Mouse (Mus musculus) hindbrain, embryonic 12.5 days (tissue): Measurements from ENCODE around the gene Setd2. TPM values are rescaled to one million over a fixed set of nuclear protein-coding genes. Genes with fewer than 3 reads are reported as not detected.

Experiments used
- ATAC-seq: fragments of 200-750 bp; cut with Nextera tagmentation; 2 replicates; pipeline ENCODE4 v1.8.0; 2017; ENCODE audit warnings: moderate TSS enrichment; ENCODE audit not compliant: low FRiP score
- H3K27ac ChIP-seq: fragments of 300-500 bp; sonication (generic); 2 replicates; pipeline ENCODE4 v1.5.1; 2016; ENCODE audit warnings: mild to moderate bottlenecking
- H3K27me3 ChIP-seq: fragments of 300-500 bp; sonication (generic); 2 replicates; pipeline ENCODE4 v1.6.1; 2016; ENCODE audit warnings: mild to moderate bottlenecking
- H3K36me3 ChIP-seq: fragments of 300-500 bp; sonication (generic); 2 replicates; pipeline ENCODE4 v1.6.1; 2016; ENCODE audit warnings: mild to moderate bottlenecking
- H3K4me1 ChIP-seq: fragments of 300-500 bp; sonication (generic); 2 replicates; pipeline ENCODE4 v1.6.1; 2016
- H3K4me2 ChIP-seq: fragments of 300-500 bp; sonication (generic); replicated peaks from 2 replicates; pipeline ENCODE4 v1.6.1; 2016; ENCODE audit warnings: mild to moderate bottlenecking
- H3K4me3 ChIP-seq: fragments of 300-500 bp; sonication (generic); 2 replicates; pipeline ENCODE4 v1.5.1; 2016; ENCODE audit warnings: mild to moderate bottlenecking
- H3K9ac ChIP-seq: fragments of 300-500 bp; sonication (generic); 2 replicates; pipeline ENCODE4 v1.6.1; 2016; ENCODE audit warnings: mild to moderate bottlenecking, moderate library complexity
- H3K9me3 ChIP-seq: fragments of 300-500 bp; sonication (generic); replicated peaks from 2 replicates; pipeline ENCODE4 v1.6.1; 2016; ENCODE audit warnings: mild to moderate bottlenecking
- WGBS: fragments of 180-500 bp; shearing (Covaris S2); methylation state at CpG from one replicate; pipeline ENCODE4 v1.1.7; 2016; 5-methylcytosine and 5-hydroxymethylcytosine counted together
- polyA plus RNA-seq: library from polyadenylated mRNA; unstranded; fragments of >200 nt; fragmentation: Nextera tagmentation; extraction: Ambion mirVana; gene quantifications from 2 replicates; pipeline ENCODE4 v1.2.1, GENCODE M21; 2016

The Setd2 gene
- polyA plus RNA-seq, 1 experiment from 2014 or later = 49.7 TPM

- no peak for ATAC-seq
- 89% methylated on average over 4 of the region's 4 CpGs for WGBS
- H3K27ac ChIP-seq = no peak overlapping the region
These were observed 9.6 kb downstream of the Setd2 start for GRCm38 (mm10) chr9:110541988-110542387.

DNA sequence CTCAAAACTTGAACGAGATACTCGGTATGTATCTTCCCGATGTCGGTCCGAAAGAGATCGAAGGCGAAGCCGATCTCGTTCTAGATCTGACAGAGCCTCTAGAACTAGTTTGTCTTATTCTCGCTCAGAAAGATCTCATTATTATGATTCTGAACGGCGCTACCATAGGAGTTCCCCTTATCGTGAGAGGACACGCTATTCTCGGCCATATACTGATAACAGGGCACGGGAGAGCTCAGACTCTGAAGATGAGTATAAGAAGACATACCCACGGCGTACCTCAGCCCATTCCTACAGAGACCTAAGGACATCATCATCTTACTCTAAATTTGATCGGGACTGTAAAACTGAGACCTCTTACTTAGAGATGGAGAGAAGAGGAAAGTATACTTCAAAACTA, 15.9 kb downstream of the Setd2 start:
- Histone ChIP-seq H3K4me3 (no peak overlapping the region), H3K27ac (no peak overlapping the region), H3K4me2 (no peak overlapping the region), H3K9ac (no peak overlapping the region), H3K36me3 (peaks cover 57% of the 10 kb centered on the region), H3K27me3 (no peaks in the 10 kb centered on the region), H3K4me1 (no peaks in the 10 kb centered on the region), H3K9me3 (no peaks in the 10 kb centered on the region)
- ATAC-seq = no peak
- WGBS = 98% methylated on average over 19 of the region's 19 CpGs

More at GRCm38 (mm10) chr9:110541988-110542387, 9.6 kb downstream of the Setd2 start:
- Histone ChIP-seq H3K4me3 (no peak overlapping the region), H3K9ac (no peak overlapping the region), H3K9me3 (no peaks in the 10 kb centered on the region), H3K4me2 (no peak overlapping the region), H3K4me1 (no peaks in the 10 kb centered on the region), H3K36me3 (no peaks in the 10 kb centered on the region), H3K27me3 (no peaks in the 10 kb centered on the region)

GRCm38 (mm10) chr9:110568309-110568708, 35.9 kb downstream of the Setd2 start:
- ATAC-seq = no peak
- Histone ChIP-seq H3K4me2 (no peak overlapping the region), H3K4me1 (no peaks in the 10 kb centered on the region), H3K4me3 (no peak overlapping the region), H3K27ac (no peak overlapping the region), H3K9me3 (no peaks in the 10 kb centered on the region), H3K27me3 (no peaks in the 10 kb centered on the region), H3K36me3 (peaks cover 65% of the 10 kb centered on the region), H3K9ac (no peak overlapping the region)

DNA sequence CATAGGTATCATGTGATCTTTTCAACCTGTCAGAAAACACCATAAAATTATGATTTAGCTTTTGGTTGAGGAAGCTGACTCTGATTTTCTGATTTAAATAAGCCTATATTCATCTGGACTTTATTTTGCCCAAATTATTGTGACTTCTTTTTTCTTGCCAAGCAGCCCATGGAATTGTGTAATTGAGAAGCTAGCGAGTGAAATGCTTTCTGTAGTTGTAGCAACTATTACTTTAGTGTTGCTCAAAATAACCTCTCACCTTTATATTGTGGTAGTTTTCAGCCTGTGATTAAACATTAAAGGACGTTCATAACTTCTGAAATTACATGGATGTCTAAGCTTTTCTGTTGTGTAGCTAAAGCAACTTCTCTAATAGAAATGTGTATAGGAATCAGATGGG, 49.8 kb downstream of the Setd2 start:
- peaks cover 15% of the 10 kb centered on the region; the same call in 1 of the 2 replicates for H3K36me3 ChIP-seq
- H3K27me3 ChIP-seq = no peaks in the 10 kb centered on the region
- H3K4me2 ChIP-seq = no peak overlapping the region
- no peak for ATAC-seq
- H3K4me3 ChIP-seq = no peak overlapping the region
- no peak overlapping the region for H3K27ac ChIP-seq
- no peak overlapping the region for H3K9ac ChIP-seq
- H3K4me1 ChIP-seq = no peaks in the 10 kb centered on the region
- WGBS = 87% methylated on average over 2 of the region's 2 CpGs
- H3K9me3 ChIP-seq = no peaks in the 10 kb centered on the region

- no peaks in the 10 kb centered on the region for H3K9me3 ChIP-seq
- no peak overlapping the region for H3K27ac ChIP-seq
- ATAC-seq = no peak
- 93% methylated on average over 1 of the region's 1 CpGs for WGBS
- H3K4me3 ChIP-seq = no peak overlapping the region
- H3K27me3 ChIP-seq = no peaks in the 10 kb centered on the region
- H3K36me3 ChIP-seq = peaks cover 14% of the 10 kb centered on the region; the same call in 1 of the 2 replicates
- H3K4me1 ChIP-seq = no peaks in the 10 kb centered on the region
- H3K4me2 ChIP-seq = no peak overlapping the region
- no peak overlapping the region for H3K9ac ChIP-seq
These were observed 51.1 kb downstream of the Setd2 start for GRCm38 (mm10) chr9:110583521-110583920.

- Histone ChIP-seq H3K9me3 (no peaks in the 10 kb centered on the region), H3K27me3 (no peaks in the 10 kb centered on the region), H3K4me1 (no peaks in the 10 kb centered on the region), H3K36me3 (peaks cover 48% of the 10 kb centered on the region), H3K9ac (no peak overlapping the region), H3K27ac (no peak overlapping the region), H3K4me2 (no peak overlapping the region), H3K4me3 (no peak overlapping the region)
- WGBS = 91% methylated on average over 3 of the region's 3 CpGs
- ATAC-seq = no peak
These were observed 79.1 kb downstream of the Setd2 start for GRCm38 (mm10) chr9:110611471-110611870.

- Histone ChIP-seq H3K9ac (no peak overlapping the region), H3K9me3 (no peaks in the 10 kb centered on the region), H3K27ac (no peak overlapping the region), H3K27me3 (no peaks in the 10 kb centered on the region), H3K4me1 (no peaks in the 10 kb centered on the region), H3K4me2 (no peak overlapping the region), H3K4me3 (no peak overlapping the region), H3K36me3 (peaks cover 78% of the 10 kb centered on the region)
- WGBS = 92% methylated on average over 3 of the region's 3 CpGs
- no peak for ATAC-seq
These were observed 84.7 kb downstream of the Setd2 start for GRCm38 (mm10) chr9:110617081-110617480.

DNA sequence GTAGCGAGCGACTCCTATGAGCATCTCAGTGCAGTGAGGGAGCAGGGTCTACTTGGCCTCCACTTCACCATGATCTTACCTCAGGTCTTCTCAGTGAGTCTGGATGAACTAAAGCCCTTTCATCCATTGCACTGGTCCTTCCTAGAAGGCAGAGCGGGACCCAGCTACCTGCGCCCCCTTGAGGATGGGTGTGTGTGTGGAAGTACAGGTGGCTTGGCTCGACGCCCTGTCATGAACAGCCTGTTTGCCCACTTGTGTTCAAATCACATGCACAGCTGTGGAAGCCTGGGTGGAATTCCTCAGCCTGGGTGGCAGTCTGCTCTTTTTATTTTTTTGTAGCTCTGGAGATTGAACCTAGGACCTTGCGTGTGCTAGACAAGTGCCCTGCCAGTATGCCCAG, 87.8 kb downstream of the Setd2 start:
- H3K4me2 ChIP-seq = no peak overlapping the region
- WGBS = 92% methylated on average over 7 of the region's 7 CpGs
- no peak overlapping the region for H3K27ac ChIP-seq
- H3K9ac ChIP-seq = no peak overlapping the region
- H3K9me3 ChIP-seq = no peaks in the 10 kb centered on the region
- no peak overlapping the region for H3K4me3 ChIP-seq
- H3K4me1 ChIP-seq = peaks cover 14% of the 10 kb centered on the region
- ATAC-seq = no peak
- H3K27me3 ChIP-seq = no peaks in the 10 kb centered on the region
- peaks cover 67% of the 10 kb centered on the region for H3K36me3 ChIP-seq

- H3K27ac ChIP-seq = no peak overlapping the region
- peaks cover 19% of the 10 kb centered on the region for H3K4me1 ChIP-seq
- peaks cover 62% of the 10 kb centered on the region for H3K36me3 ChIP-seq
These were observed 88.3 kb downstream of the Setd2 start for GRCm38 (mm10) chr9:110620685-110621084.

DNA sequence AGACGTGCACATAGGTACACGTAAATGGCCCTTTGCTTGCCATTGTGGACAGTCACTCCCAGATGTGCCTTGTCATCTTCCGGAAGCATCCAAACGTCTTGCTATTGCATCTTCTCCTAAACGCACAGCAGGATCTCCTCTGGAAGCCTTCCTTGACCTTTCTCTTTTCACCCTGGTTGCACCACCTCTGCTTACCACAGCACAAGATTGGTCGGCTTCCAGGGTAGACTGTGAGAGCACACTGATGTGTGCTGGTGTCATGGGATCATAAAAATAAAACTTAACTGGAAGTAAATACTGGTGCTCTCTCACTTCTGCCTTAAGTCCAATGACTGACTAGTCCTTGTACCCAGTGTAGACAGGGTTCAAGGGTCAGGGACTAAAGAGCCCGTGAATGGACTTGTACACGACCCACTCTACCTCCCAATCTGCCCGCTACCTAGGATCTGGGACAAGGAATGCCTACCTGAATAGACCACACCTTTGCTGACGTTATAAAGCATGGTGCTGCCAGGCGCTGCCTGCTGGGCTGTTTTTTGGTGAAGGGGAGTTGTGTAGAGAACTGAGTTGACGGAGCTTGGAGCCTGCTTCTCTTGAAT, 90.3 kb downstream of the Setd2 start:
- Histone ChIP-seq H3K4me2 (peak overlapping the region; percentile 99; the same call in 1 of the 2 replicates), H3K27me3 (0 out of 2 replicates have a peak, but pooled peaks cover 8% of the 10 kb centered on the region), H3K4me3 (no peak overlapping the region), H3K9ac (no peak overlapping the region; the same call in 1 of the 2 replicates), H3K9me3 (no peaks in the 10 kb centered on the region), H3K36me3 (peaks cover 44% of the 10 kb centered on the region), H3K27ac (no peak overlapping the region), H3K4me1 (peaks cover 20% of the 10 kb centered on the region)
- no peak for ATAC-seq
- 87% methylated on average over 12 of the region's 12 CpGs for WGBS

More at GRCm38 (mm10) chr9:110620685-110621084, 88.3 kb downstream of the Setd2 start:
- no peaks in the 10 kb centered on the region for H3K27me3 ChIP-seq
- H3K4me2 ChIP-seq = no peak overlapping the region
- 96% methylated on average over 7 of the region's 7 CpGs for WGBS
- H3K4me3 ChIP-seq = no peak overlapping the region
- H3K9ac ChIP-seq = no peak overlapping the region
- no peak for ATAC-seq
- no peaks in the 10 kb centered on the region for H3K9me3 ChIP-seq

- Histone ChIP-seq H3K27ac (peak overlapping the region; percentile 90), H3K27me3 (0 out of 2 replicates have a peak, but pooled peaks cover 8% of the 10 kb centered on the region), H3K4me2 (peak overlapping the region; percentile 99), H3K4me3 (peak overlapping the region; percentile 52), H3K9me3 (no peaks in the 10 kb centered on the region), H3K36me3 (peaks cover 35% of the 10 kb centered on the region), H3K9ac (peak overlapping the region; percentile 72), H3K4me1 (peaks cover 20% of the 10 kb centered on the region)
- 54% methylated on average over 8 of the region's 8 CpGs for WGBS
- ATAC-seq = no peak
These were observed 91.2 kb downstream of the Setd2 start for GRCm38 (mm10) chr9:110623416-110624195.

- peaks cover 20% of the 10 kb centered on the region for H3K4me1 ChIP-seq
- 0 out of 2 replicates have a peak, but pooled peaks cover 8% of the 10 kb centered on the region for H3K27me3 ChIP-seq
- peak within 1 kb of the TSS; percentile 52 for H3K4me3 ChIP-seq
- ATAC-seq = peak; percentile 95
- H3K9me3 ChIP-seq = no peaks in the 10 kb centered on the region
- H3K4me2 ChIP-seq = peak within 1 kb of the TSS; percentile 99
- peak within 1 kb of the TSS; percentile 72 for H3K9ac ChIP-seq
- under 1% methylated on average over 41 of the region's 41 CpGs for WGBS
- peaks cover 27% of the 10 kb centered on the region for H3K36me3 ChIP-seq
- H3K27ac ChIP-seq = peak within 1 kb of the TSS; percentile 90
These were observed 92.2 kb downstream of the Setd2 start, which contains the start of gene Nradd for GRCm38 (mm10) chr9:110624361-110625166. TSS of gene Nradd (minus strand) at chr9:110624452.
